9 mouse cellular contexts compared by ENCODE assay signal in genomic region chr17:29341591-29342003, GRCm38 (mm10). TPM values are rescaled to one million over a fixed set of nuclear protein-coding genes. Genes with fewer than 3 reads are reported as not detected.
A peak's percentile ranks its signal among the peaks of the same experiment; 100 is the strongest.
DNase-seq lines count a peak whose midpoint lies in the region; ATAC-seq and TF ChIP-seq lines count a peak whose summit lies in the region.
"Had no signal": no experiment of that assay in that cellular context is flagged by ENCODE, and none has a peak within 500 bp of the region (broad histone marks: within the 10 kb centered on the region; RNA-seq: fewer than 3 reads in every experiment).

No protein-coding gene starts in this region.

- H3K9me3 ChIP-seq in G1E (replicated peaks): no peaks in the 10 kb centered on the region
- no peaks in the 10 kb centered on the region for H3K9me3 ChIP-seq in forebrain, embryonic 15.5 days
- no peaks in the 10 kb centered on the region for H3K9me3 ChIP-seq in intestine, embryonic 15.5 days

- TF ChIP-seq CTCF in G1E (IDR thresholded peaks at IDR 0.05; ENCODE audit: low read depth, low read length): no peak
- peak; percentile 30; the same call in 1 of the 2 replicates for TF ChIP-seq CTCF in lung, adult 2 months (IDR thresholded peaks at IDR 0.05; ENCODE audit: insufficient read depth, low read length)
- TF ChIP-seq CTCF in olfactory bulb, adult 2 months (IDR thresholded peaks at IDR 0.05; ENCODE audit: insufficient read depth, low read depth, low read length): no peak

- H3K36me3 ChIP-seq in G1E (replicated peaks): peaks cover 93% of the 10 kb centered on the region
- H3K36me3 ChIP-seq in forebrain, embryonic 15.5 days: peaks cover 53% of the 10 kb centered on the region
- H3K36me3 ChIP-seq in intestine, embryonic 15.5 days: peaks cover 34% of the 10 kb centered on the region

- WGBS in forebrain, embryonic 15.5 days: 26% methylated on average over 9 of the region's 9 CpGs
- 22% methylated on average over 9 of the region's 9 CpGs for WGBS in intestine, embryonic 15.5 days
- 8% methylated on average over 9 of the region's 9 CpGs for WGBS in lung, adult 2 months
- 10% methylated on average over 9 of the region's 9 CpGs for WGBS in olfactory bulb, adult 2 months

- peak overlapping the region; percentile 54; the same call in 1 of the 2 replicates for H3K4me3 ChIP-seq in G1E (ENCODE audit: low read depth, low read length)
- no peak overlapping the region for H3K4me3 ChIP-seq in forebrain, embryonic 15.5 days
- H3K4me3 ChIP-seq in intestine, embryonic 15.5 days (replicated peaks): no peak overlapping the region
- no peak overlapping the region for H3K4me3 ChIP-seq in lung, adult 2 months (replicated peaks; ENCODE audit: extremely low read depth, low read depth, low read length)
- H3K4me3 ChIP-seq in olfactory bulb, adult 2 months (ENCODE audit: insufficient read depth, low read depth, low read length): 0 out of 2 replicates have a peak overlapping the region, but pooled peaks have one; percentile 11

- no peak; the same call in 1 of the 2 replicates for ATAC-seq in G1E (ENCODE audit: extremely low read depth, insufficient number of reproducible peaks, low FRiP score, poor library complexity, severe bottlenecking)
- ATAC-seq in forebrain, embryonic 15.5 days (replicated peaks): no peak
- ATAC-seq in intestine, embryonic 15.5 days: peak; percentile 58

- no peak for TF ChIP-seq POLR2A in lung, adult 2 months (IDR thresholded peaks at IDR 0.05; ENCODE audit: borderline replicate concordance, extremely low read depth, low read depth, low read length)
- no peak for TF ChIP-seq POLR2A in olfactory bulb, adult 2 months (IDR thresholded peaks at IDR 0.05; ENCODE audit: insufficient read depth, low read depth, low read length)

- H3K4me1 ChIP-seq in G1E (ENCODE audit: insufficient read depth, low read depth, low read length): peaks cover 66% of the 10 kb centered on the region
- peaks cover 65% of the 10 kb centered on the region for H3K4me1 ChIP-seq in forebrain, embryonic 15.5 days
- H3K4me1 ChIP-seq in intestine, embryonic 15.5 days (replicated peaks): peaks cover 41% of the 10 kb centered on the region
- peaks cover 24% of the 10 kb centered on the region for H3K4me1 ChIP-seq in lung, adult 2 months (ENCODE audit: control insufficient read depth, insufficient read depth, low read length)
- H3K4me1 ChIP-seq in olfactory bulb, adult 2 months (ENCODE audit: control insufficient read depth, insufficient read depth, low read length): peaks cover 55% of the 10 kb centered on the region

- H3K27ac ChIP-seq in forebrain, embryonic 15.5 days (replicated peaks): peak overlapping the region; percentile 76
- H3K27ac ChIP-seq in intestine, embryonic 15.5 days: peak overlapping the region; percentile 89
- H3K27ac ChIP-seq in olfactory bulb, adult 2 months (ENCODE audit: insufficient read depth, low read depth, low read length): peak overlapping the region; percentile 55
- H3K27ac ChIP-seq: macrophage had no signal

- H3K9ac ChIP-seq in forebrain, embryonic 15.5 days (replicated peaks): 0 out of 2 replicates have a peak overlapping the region, but pooled peaks have one; percentile 26
- H3K9ac ChIP-seq in intestine, embryonic 15.5 days: no peak overlapping the region; the same call in 1 of the 2 replicates

- no peak overlapping the region for H3K4me2 ChIP-seq in forebrain, embryonic 15.5 days (replicated peaks)
- peak overlapping the region; percentile 14; the same call in 1 of the 2 replicates for H3K4me2 ChIP-seq in intestine, embryonic 15.5 days (replicated peaks)

- DNase-seq in adrenal gland, postnatal 10 days: peak; percentile 71
- DNase-seq in adrenal gland, adult 2 months: no peak
- DNase-seq in G1E (ENCODE audit: low spot score): peak; percentile 72
- peak; percentile 33 for DNase-seq in lung, adult 2 months
- DNase-seq in ovary, adult 18-20 months (ENCODE audit: low spot score): no peak

- peaks cover 2% of the 10 kb centered on the region; the same call in 1 of the 2 replicates for H3K27me3 ChIP-seq in G1E (ENCODE audit: insufficient read depth, low read length)
- H3K27me3 ChIP-seq in forebrain, embryonic 15.5 days: no peaks in the 10 kb centered on the region
- no peaks in the 10 kb centered on the region for H3K27me3 ChIP-seq in intestine, embryonic 15.5 days (replicated peaks)

RNA-seq across cellular contexts. Expression of gene Mtch1, which starts 6.1 kb away (rescaled TPM):
- 100 to 1,000 TPM; 330 to 395 TPM for total RNA-seq in adrenal gland, postnatal 10 days (2021)
- total RNA-seq in adrenal gland, adult 2 months (2021): 100 to 1,000 TPM; 220 to 280 TPM
- polyA plus RNA-seq in adrenal gland, adult 2 months (2012; rRNA removed): 331 and 392 TPM in 2 replicates
- total RNA-seq in G1E (2014; fragmentation: Nextera tagmentation): 82.9 and 101 TPM in 2 replicates
- total RNA-seq in G1E (2017): 78.7 and 86.7 TPM in 2 replicates
- polyA plus RNA-seq in G1E (2012): 175 and 181 TPM in 2 replicates
- 432 and 464 TPM in 2 replicates for polyA plus RNA-seq in forebrain, embryonic 15.5 days (2015; fragmentation: Nextera tagmentation; extraction: Ambion mirVana)
- 235 and 275 TPM in 2 replicates for polyA plus RNA-seq in intestine, embryonic 15.5 days (2015; fragmentation: Nextera tagmentation; extraction: Ambion mirVana)
- 413 and 456 TPM in 2 replicates for polyA plus RNA-seq in lung, adult 2 months (2012; rRNA removed)
- not detected in 2 replicates for polyA plus RNA-seq in olfactory bulb, adult 2 months (2012; ENCODE audit: insufficient read depth, insufficient read length, low replicate concordance, missing spikeins)

RNA-seq across cellular contexts. Expression of gene Fgd2, which starts 19.1 kb away (rescaled TPM):
- 1 to 10 TPM; 4.6 to 7.4 TPM for total RNA-seq in adrenal gland, postnatal 10 days (2021)
- total RNA-seq in adrenal gland, adult 2 months (2021): 1 to 10 TPM; 2.6 to 3.4 TPM
- polyA plus RNA-seq in adrenal gland, adult 2 months (2012; rRNA removed): 10.0 and 17.2 TPM in 2 replicates
- total RNA-seq in G1E (2014; fragmentation: Nextera tagmentation) (not detected in 2 replicates), G1E (2017) (0.41 and 0.60 TPM in 2 replicates)
- polyA plus RNA-seq in G1E (2012): 0.08 and 0.22 TPM in 2 replicates
- polyA plus RNA-seq in forebrain, embryonic 15.5 days (2015; fragmentation: Nextera tagmentation; extraction: Ambion mirVana): 5.5 and 6.0 TPM in 2 replicates
- polyA plus RNA-seq in intestine, embryonic 15.5 days (2015; fragmentation: Nextera tagmentation; extraction: Ambion mirVana): 10.5 and 12.3 TPM in 2 replicates
- 44.3 and 53.7 TPM in 2 replicates for polyA plus RNA-seq in lung, adult 2 months (2012; rRNA removed)
- not detected in 2 replicates for polyA plus RNA-seq in olfactory bulb, adult 2 months (2012; ENCODE audit: insufficient read depth, insufficient read length, low replicate concordance, missing spikeins)

RNA-seq across cellular contexts. Expression of gene Pi16, which starts 24.1 kb away (rescaled TPM):
- 10 to 100 TPM; 24.5 to 26.1 TPM for total RNA-seq in adrenal gland, postnatal 10 days (2021)
- total RNA-seq in adrenal gland, adult 2 months (2021): 10 to 100 TPM; 23.1 to 35.5 TPM
- polyA plus RNA-seq in adrenal gland, adult 2 months (2012; rRNA removed): 21.5 and 29.9 TPM in 2 replicates
- total RNA-seq in G1E (2014; fragmentation: Nextera tagmentation) (1.7 and 2.5 TPM in 2 replicates), G1E (2017) (5.5 and 5.8 TPM in 2 replicates)
- 7.5 and 7.6 TPM in 2 replicates for polyA plus RNA-seq in G1E (2012)
- 1.4 and 1.8 TPM in 2 replicates for polyA plus RNA-seq in forebrain, embryonic 15.5 days (2015; fragmentation: Nextera tagmentation; extraction: Ambion mirVana)
- polyA plus RNA-seq in intestine, embryonic 15.5 days (2015; fragmentation: Nextera tagmentation; extraction: Ambion mirVana): 0.72 and 0.98 TPM in 2 replicates
- 46.8 and 47.3 TPM in 2 replicates for polyA plus RNA-seq in lung, adult 2 months (2012; rRNA removed)
- not detected in 2 replicates for polyA plus RNA-seq in olfactory bulb, adult 2 months (2012; ENCODE audit: insufficient read depth, insufficient read length, low replicate concordance, missing spikeins)

Comparison
In these comparisons a context has a peak if more than half of its experiments do, and no peak if none do; other contexts are left out.
1. DNase-seq: peak in adrenal gland, postnatal 10 days (single experiment), G1E (single experiment) and lung, adult 2 months (single experiment); none in adrenal gland, adult 2 months (single experiment) and ovary, adult 18-20 months (single experiment).
2. H3K4me3 ChIP-seq: peak in G1E (single experiment) and olfactory bulb, adult 2 months (single experiment); none in forebrain, embryonic 15.5 days (single experiment), intestine, embryonic 15.5 days (single experiment) and lung, adult 2 months (single experiment).
3. Peak in every context shown above with its lines, with median percentiles within 50 percentile points of each other: H3K27ac ChIP-seq.